Mouse (Mus musculus): Measurements from ENCODE around the gene Kif2c. TPM values are rescaled to one million over a fixed set of nuclear protein-coding genes. Genes with fewer than 3 reads are reported as not detected.
A peak's percentile ranks its signal among the peaks of the same experiment; 100 is the strongest.

Gene Kif2c
- polyA plus RNA-seq (2015; fragmentation: Nextera tagmentation; extraction: Ambion mirVana): 26.8 and 28.9 TPM in 2 replicates

DNA sequence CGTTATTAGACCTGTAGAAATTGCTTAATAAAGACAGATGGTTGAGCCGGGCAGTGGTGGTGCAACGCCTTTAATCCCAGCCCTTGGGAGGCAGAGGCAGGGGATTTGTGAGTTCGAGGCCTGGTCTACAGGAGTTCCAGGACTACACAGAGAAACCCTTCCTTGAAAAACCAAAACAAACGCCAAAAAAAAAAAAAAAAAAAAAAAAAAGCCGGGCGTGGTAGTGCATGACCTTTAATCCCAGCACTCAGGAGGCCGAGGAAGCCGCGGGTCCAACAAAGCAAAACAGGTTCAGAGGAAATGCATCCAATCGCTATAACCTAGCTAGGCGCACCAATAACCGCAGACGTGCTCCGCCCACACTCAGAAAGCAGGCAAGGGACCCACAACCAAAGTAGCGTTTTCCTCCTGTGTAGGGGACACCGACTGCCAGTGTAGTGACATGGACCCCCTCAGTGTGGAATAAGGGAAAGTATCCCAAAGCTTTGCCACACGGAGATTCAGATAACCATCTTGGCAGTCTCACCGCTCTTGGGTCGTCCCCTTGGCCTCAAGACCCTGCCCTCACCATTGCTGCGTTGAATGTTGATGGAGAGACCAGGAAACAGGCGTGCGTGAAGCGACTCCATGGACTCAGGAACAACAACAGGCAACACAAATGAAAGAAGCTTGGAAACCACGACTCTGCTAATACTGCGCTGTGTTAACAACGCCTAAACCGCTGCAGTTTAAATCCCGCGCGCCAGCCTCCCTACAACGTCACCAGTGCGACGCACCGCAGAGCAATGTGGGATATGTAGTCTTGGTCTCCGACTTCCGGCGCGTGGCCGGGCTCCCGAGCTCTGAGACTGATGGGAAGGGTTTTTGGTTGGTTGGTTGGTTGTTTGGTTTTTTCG lies at the start of gene Kif2c:
Kif2c (minus strand) TSS at position 777 of the 896 bp plus-strand sequence.
- peak within 1 kb of the TSS; percentile 65 for H3K4me2 ChIP-seq (ENCODE audit: low read depth, low read length)
- H3K4me3 ChIP-seq (ENCODE audit: low read depth, low read length): peak within 1 kb of the TSS; percentile 76
- peak within 1 kb of the TSS; percentile 70 for H3K9ac ChIP-seq (ENCODE audit: low read depth, low read length)
- no peaks in the 10 kb centered on the region for H3K9me3 ChIP-seq (replicated peaks; ENCODE audit: control insufficient read depth, low read length)
- H3K4me1 ChIP-seq (ENCODE audit: control insufficient read depth, low read depth, low read length): peaks cover 8% of the 10 kb centered on the region
- ATAC-seq (ENCODE audit: low read depth): peak; percentile 99
- H3K36me3 ChIP-seq (ENCODE audit: control insufficient read depth, insufficient read depth): peaks cover 22% of the 10 kb centered on the region
- H3K27ac ChIP-seq (ENCODE audit: low read length): peak within 1 kb of the TSS; percentile 69
- H3K27me3 ChIP-seq (ENCODE audit: control insufficient read depth, insufficient read depth, low read depth, low read length): no peaks in the 10 kb centered on the region
- WGBS (ENCODE audit: insufficient replicate concordance): under 1% methylated on average over 42 of the region's 42 CpGs

DNA sequence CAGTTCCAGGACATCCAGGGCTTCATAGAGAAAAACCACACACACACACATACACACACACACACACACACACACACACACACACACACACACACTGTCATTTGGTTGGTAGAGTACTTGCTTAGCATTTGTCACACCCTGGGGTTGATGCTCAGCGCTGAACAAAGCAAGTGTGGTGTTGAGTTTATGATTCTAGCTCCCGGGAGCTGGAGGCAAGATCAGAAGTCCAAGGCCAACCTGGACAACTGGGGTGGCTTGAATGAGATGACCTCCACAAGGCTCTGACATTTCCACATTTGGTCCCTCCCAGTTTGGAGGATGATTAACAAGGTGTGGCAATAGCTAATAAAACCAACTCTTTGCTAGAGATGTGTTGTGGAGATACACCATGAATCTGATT lies 48.8 kb upstream of the Kif2c start:
- Histone ChIP-seq H3K27ac (ENCODE audit: low read length) (0 out of 2 replicates have a peak overlapping the region, but pooled peaks have one; percentile 22), H3K9ac (ENCODE audit: low read depth, low read length) (no peak overlapping the region), H3K4me1 (ENCODE audit: control insufficient read depth, low read depth, low read length) (no peaks in the 10 kb centered on the region), H3K4me2 (ENCODE audit: low read depth, low read length) (no peak overlapping the region), H3K36me3 (ENCODE audit: control insufficient read depth, insufficient read depth) (no peaks in the 10 kb centered on the region), H3K9me3 (replicated peaks; ENCODE audit: control insufficient read depth, low read length) (no peaks in the 10 kb centered on the region), H3K4me3 (ENCODE audit: low read depth, low read length) (no peak overlapping the region), H3K27me3 (ENCODE audit: control insufficient read depth, insufficient read depth, low read depth, low read length) (no peaks in the 10 kb centered on the region)
- WGBS (ENCODE audit: insufficient replicate concordance): 69% methylated on average over 2 of the region's 2 CpGs
- peak; percentile 76 for ATAC-seq (ENCODE audit: low read depth)

DNA sequence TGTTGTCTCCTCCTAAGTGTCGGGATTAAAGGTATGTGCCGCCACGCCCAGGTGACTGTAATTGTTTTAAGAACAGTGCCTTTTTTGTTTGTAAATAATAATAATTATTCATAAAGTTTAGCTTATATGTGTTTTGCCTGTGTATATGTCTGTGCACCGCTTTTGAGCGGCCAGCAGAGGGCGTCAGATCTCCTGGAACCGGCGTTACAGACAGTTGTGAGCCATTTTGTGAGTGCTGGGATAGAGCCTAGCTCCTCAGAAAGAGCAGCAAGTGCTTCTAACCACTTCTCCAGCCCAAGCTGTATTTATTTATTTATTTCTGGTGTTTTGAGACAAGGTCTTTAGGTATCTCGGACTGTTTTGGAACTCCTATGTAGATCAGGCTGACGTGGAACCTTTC lies 47.9 kb upstream of the Kif2c start:
- H3K4me2 ChIP-seq (ENCODE audit: low read depth, low read length): no peak overlapping the region
- no peaks in the 10 kb centered on the region for H3K4me1 ChIP-seq (ENCODE audit: control insufficient read depth, low read depth, low read length)
- H3K9me3 ChIP-seq (replicated peaks; ENCODE audit: control insufficient read depth, low read length): no peaks in the 10 kb centered on the region
- H3K27me3 ChIP-seq (ENCODE audit: control insufficient read depth, insufficient read depth, low read depth, low read length): no peaks in the 10 kb centered on the region
- no peak overlapping the region for H3K9ac ChIP-seq (ENCODE audit: low read depth, low read length)
- H3K4me3 ChIP-seq (ENCODE audit: low read depth, low read length): no peak overlapping the region
- ATAC-seq (ENCODE audit: low read depth): no peak
- no peaks in the 10 kb centered on the region for H3K36me3 ChIP-seq (ENCODE audit: control insufficient read depth, insufficient read depth)
- no peak overlapping the region for H3K27ac ChIP-seq (ENCODE audit: low read length)
- 47% methylated on average over 10 of the region's 10 CpGs for WGBS (ENCODE audit: insufficient replicate concordance)

DNA sequence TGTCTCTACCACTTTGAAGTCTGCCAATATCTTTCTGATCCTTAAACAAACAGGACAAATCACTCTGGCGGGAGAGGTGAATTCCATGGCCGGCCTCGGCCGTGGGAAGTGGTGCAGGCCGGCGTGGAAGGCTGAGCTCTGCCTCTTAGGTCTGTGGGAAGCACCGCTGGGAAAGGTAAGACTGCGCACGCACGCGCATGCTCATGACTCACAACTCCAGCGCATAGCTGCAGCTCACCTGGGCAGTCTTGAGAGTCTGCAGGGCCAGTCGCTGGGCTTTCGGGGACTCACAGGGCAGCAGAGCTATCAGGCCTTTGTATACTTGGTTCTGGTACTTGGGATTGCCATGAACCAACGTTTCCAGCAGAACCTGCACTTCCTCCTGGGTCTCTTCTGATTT lies 47.2 kb upstream of the Kif2c start:
- Histone ChIP-seq H3K4me2 (ENCODE audit: low read depth, low read length) (no peak overlapping the region), H3K9me3 (replicated peaks; ENCODE audit: control insufficient read depth, low read length) (no peaks in the 10 kb centered on the region), H3K27me3 (ENCODE audit: control insufficient read depth, insufficient read depth, low read depth, low read length) (no peaks in the 10 kb centered on the region), H3K4me3 (ENCODE audit: low read depth, low read length) (no peak overlapping the region), H3K4me1 (ENCODE audit: control insufficient read depth, low read depth, low read length) (no peaks in the 10 kb centered on the region), H3K9ac (ENCODE audit: low read depth, low read length) (no peak overlapping the region), H3K36me3 (ENCODE audit: control insufficient read depth, insufficient read depth) (no peaks in the 10 kb centered on the region), H3K27ac (ENCODE audit: low read length) (no peak overlapping the region)
- no peak for ATAC-seq (ENCODE audit: low read depth)
- 66% methylated on average over 15 of the region's 15 CpGs for WGBS (ENCODE audit: insufficient replicate concordance)

DNA sequence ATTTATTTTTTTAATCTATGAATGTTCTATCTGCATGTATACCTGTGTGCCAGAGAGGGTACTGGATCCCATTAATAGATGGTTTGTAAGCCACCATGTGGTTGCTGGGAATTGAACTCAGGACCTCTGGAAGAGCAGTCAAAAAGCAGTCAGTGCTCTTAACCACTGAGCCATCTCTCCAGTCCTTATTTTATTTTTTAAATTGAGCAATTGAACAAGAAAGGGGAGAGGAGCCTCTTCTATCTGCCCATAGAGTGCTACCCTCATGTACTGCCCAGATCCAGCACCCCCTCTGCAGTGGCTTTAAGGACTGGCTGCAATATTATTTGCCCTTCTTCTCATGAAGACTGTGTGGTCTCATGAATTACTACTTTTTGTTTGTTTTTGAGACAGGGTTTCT lies 42.8 kb upstream of the Kif2c start:
- Histone ChIP-seq H3K9ac (ENCODE audit: low read depth, low read length) (no peak overlapping the region), H3K4me1 (ENCODE audit: control insufficient read depth, low read depth, low read length) (no peaks in the 10 kb centered on the region), H3K4me3 (ENCODE audit: low read depth, low read length) (no peak overlapping the region), H3K36me3 (ENCODE audit: control insufficient read depth, insufficient read depth) (no peaks in the 10 kb centered on the region), H3K27me3 (ENCODE audit: control insufficient read depth, insufficient read depth, low read depth, low read length) (no peaks in the 10 kb centered on the region), H3K27ac (ENCODE audit: low read length) (no peak overlapping the region), H3K4me2 (ENCODE audit: low read depth, low read length) (no peak overlapping the region), H3K9me3 (replicated peaks; ENCODE audit: control insufficient read depth, low read length) (no peaks in the 10 kb centered on the region)
- no peak for ATAC-seq (ENCODE audit: low read depth)

DNA sequence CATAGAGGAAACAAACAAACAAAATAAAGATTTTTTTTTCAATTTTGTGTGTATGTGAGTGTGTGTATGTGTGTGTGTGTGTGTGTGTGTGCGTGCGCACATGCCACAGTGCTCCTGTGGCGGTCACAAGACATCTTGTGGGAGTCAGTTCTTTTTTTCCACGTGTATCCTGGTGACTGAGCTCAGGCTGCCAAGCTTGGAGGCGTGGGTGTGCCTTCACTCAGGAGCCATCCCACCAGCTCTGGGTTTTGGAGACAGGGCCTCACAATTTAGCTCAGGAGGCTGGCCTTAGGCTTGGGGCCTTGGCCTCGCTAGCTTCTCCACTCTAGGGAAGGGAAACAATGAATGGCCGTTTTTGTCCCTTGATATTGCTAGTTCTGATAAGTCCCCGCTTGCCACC lies 41.7 kb upstream of the Kif2c start:
- Histone ChIP-seq H3K4me1 (ENCODE audit: control insufficient read depth, low read depth, low read length) (no peaks in the 10 kb centered on the region), H3K27ac (ENCODE audit: low read length) (no peak overlapping the region), H3K4me2 (ENCODE audit: low read depth, low read length) (no peak overlapping the region), H3K9ac (ENCODE audit: low read depth, low read length) (no peak overlapping the region), H3K4me3 (ENCODE audit: low read depth, low read length) (no peak overlapping the region), H3K9me3 (replicated peaks; ENCODE audit: control insufficient read depth, low read length) (no peaks in the 10 kb centered on the region), H3K27me3 (ENCODE audit: control insufficient read depth, insufficient read depth, low read depth, low read length) (no peaks in the 10 kb centered on the region), H3K36me3 (ENCODE audit: control insufficient read depth, insufficient read depth) (no peaks in the 10 kb centered on the region)
- 57% methylated on average over 8 of the region's 8 CpGs for WGBS (ENCODE audit: insufficient replicate concordance)
- no peak for ATAC-seq (ENCODE audit: low read depth)

DNA sequence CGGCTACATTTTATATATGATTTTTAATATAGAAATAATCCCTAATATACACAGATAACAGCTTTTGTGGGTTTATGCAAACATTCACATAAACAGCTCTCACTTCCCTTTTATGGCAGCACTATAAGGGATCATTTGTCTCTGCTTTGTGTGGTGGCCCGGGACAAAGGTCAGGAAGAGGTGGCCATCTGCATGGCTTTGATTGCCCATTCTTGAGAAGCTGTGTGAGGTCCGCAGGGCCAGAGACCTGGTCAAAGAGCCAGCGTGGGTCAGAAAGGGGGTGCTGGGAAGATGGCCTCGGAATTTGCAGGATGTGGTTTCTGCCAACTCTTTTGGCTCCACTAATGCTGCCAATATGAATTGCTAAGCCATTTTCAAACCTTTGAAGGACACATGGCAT lies 40.6 kb upstream of the Kif2c start:
- peaks cover 4% of the 10 kb centered on the region for H3K4me1 ChIP-seq (ENCODE audit: control insufficient read depth, low read depth, low read length)
- 38% methylated on average over 5 of the region's 5 CpGs for WGBS (ENCODE audit: insufficient replicate concordance)
- H3K9ac ChIP-seq (ENCODE audit: low read depth, low read length): no peak overlapping the region
- ATAC-seq (ENCODE audit: low read depth): no peak
- no peak overlapping the region for H3K4me3 ChIP-seq (ENCODE audit: low read depth, low read length)
- no peak overlapping the region for H3K4me2 ChIP-seq (ENCODE audit: low read depth, low read length)
- no peaks in the 10 kb centered on the region for H3K27me3 ChIP-seq (ENCODE audit: control insufficient read depth, insufficient read depth, low read depth, low read length)
- no peaks in the 10 kb centered on the region for H3K36me3 ChIP-seq (ENCODE audit: control insufficient read depth, insufficient read depth)
- no peak overlapping the region for H3K27ac ChIP-seq (ENCODE audit: low read length)
- H3K9me3 ChIP-seq (replicated peaks; ENCODE audit: control insufficient read depth, low read length): no peaks in the 10 kb centered on the region

DNA sequence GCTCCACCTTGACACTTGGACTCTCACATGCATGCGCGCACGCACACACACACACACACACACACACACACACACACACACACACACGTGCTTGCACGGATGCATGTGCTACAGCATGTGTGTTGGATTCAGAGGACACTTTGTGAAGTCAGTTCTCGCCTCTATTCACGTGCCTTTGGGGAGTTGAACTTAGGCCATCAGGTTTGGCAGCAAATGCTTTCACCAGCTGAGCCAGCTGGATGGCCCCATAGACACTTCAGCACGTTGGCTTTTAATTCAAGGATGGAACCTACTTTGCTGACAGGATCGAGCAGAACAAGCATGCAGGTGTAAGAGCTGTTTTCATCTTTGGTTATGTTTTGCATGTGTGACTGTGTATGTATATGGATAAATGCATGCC lies 39.4 kb upstream of the Kif2c start:
- no peak overlapping the region for H3K27ac ChIP-seq (ENCODE audit: low read length)
- 79% methylated on average over 9 of the region's 9 CpGs for WGBS (ENCODE audit: insufficient replicate concordance)
- H3K4me2 ChIP-seq (ENCODE audit: low read depth, low read length): no peak overlapping the region
- no peaks in the 10 kb centered on the region for H3K9me3 ChIP-seq (replicated peaks; ENCODE audit: control insufficient read depth, low read length)
- ATAC-seq (ENCODE audit: low read depth): no peak
- no peak overlapping the region for H3K9ac ChIP-seq (ENCODE audit: low read depth, low read length)
- no peaks in the 10 kb centered on the region for H3K27me3 ChIP-seq (ENCODE audit: control insufficient read depth, insufficient read depth, low read depth, low read length)
- H3K4me3 ChIP-seq (ENCODE audit: low read depth, low read length): no peak overlapping the region
- H3K4me1 ChIP-seq (ENCODE audit: control insufficient read depth, low read depth, low read length): peaks cover 4% of the 10 kb centered on the region
- H3K36me3 ChIP-seq (ENCODE audit: control insufficient read depth, insufficient read depth): no peaks in the 10 kb centered on the region

DNA sequence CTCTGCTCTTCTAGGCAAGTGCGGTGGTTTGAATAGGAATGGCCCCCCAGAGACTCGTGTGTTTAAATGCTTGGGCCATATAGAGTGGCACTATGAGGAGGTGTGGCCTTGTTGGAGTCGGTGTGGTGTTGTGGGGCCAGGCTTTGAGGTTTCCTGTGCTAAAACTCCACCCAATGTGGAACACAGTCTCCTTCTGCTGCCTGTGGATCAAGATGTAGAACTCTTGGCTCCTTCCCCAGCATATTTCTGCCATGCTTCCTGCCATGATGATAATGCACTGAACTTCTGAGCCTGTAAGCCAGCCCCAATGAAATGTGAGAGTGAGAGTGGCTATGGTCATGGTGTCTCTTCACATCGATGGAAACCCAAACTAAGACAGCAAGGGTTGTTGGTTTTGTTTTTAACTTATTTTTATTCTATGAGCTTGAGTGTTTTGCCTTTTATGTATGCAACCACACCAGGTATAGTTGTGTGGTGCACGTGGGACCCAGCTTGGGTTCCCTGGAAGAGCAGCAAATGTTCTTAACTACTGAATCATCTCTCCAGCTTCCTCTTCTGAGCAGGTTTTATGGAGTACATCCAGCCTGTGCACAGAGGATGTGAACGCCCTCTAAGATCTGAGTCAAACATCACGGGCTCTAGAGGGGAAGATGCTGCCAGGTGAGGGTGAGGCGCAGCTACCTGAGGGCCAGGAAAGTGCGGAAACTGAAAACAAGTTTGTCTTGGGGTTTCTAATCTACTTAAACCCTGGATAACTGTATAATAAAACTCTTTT lies 38.5 kb upstream of the Kif2c start:
- Histone ChIP-seq H3K4me1 (ENCODE audit: control insufficient read depth, low read depth, low read length) (peaks cover 4% of the 10 kb centered on the region), H3K27ac (ENCODE audit: low read length) (no peak overlapping the region), H3K36me3 (ENCODE audit: control insufficient read depth, insufficient read depth) (no peaks in the 10 kb centered on the region), H3K27me3 (ENCODE audit: control insufficient read depth, insufficient read depth, low read depth, low read length) (no peaks in the 10 kb centered on the region), H3K9ac (ENCODE audit: low read depth, low read length) (no peak overlapping the region), H3K9me3 (replicated peaks; ENCODE audit: control insufficient read depth, low read length) (no peaks in the 10 kb centered on the region), H3K4me2 (ENCODE audit: low read depth, low read length) (no peak overlapping the region), H3K4me3 (ENCODE audit: low read depth, low read length) (no peak overlapping the region)
- ATAC-seq (ENCODE audit: low read depth): no peak
- 55% methylated on average over 9 of the region's 9 CpGs for WGBS (ENCODE audit: insufficient replicate concordance)

All from liver, embryonic 16.5 days (tissue).